Mouse (Mus musculus): ENCODE measurements around the gene Myo1d.

Gene Myo1d

DNA sequence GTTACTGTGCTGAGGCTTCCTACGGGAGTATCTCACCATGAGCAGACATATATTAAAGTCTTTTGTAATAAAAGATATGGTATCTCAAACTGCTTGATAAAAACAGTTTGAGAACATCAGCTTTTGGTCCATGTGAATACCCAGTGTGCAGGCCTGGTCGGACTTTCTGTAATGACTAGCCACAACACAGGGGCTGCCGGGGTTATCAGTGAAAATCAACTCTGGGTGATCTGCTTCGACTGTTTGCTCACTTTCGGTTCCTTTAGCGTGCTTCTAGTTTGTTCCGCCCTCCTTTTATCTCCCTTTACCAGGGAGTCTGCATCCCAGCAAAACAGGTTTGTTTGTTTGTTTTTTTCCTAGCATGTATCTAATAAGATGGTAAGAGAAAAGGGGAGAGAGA is 3.6 kb upstream of the Myo1d start:
- DNase-seq (ENCODE audit: extremely low spot score, low read depth, low spot score), result no peak

DNA sequence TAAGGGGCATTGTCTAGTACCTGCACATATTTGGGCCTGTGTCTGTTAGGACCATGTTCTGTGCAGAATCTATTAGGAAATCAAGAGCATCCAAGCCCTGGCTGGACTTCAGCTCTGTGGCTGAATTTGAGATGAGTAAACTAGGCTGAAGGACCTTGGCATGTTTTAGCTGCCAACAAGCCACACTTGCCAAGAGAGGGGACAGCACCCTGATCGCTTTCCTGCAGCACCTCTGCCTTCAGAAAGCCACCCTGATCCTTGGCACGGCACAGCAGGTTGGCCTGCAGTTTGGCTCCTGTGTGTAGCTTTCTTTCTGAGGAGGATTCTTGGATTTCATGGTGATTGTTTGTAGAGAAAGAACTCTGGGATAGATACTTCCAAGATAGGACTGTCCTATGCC is 1.7 kb upstream of the Myo1d start:
- no peak for DNase-seq (ENCODE audit: extremely low spot score, low read depth, low spot score)

DNA sequence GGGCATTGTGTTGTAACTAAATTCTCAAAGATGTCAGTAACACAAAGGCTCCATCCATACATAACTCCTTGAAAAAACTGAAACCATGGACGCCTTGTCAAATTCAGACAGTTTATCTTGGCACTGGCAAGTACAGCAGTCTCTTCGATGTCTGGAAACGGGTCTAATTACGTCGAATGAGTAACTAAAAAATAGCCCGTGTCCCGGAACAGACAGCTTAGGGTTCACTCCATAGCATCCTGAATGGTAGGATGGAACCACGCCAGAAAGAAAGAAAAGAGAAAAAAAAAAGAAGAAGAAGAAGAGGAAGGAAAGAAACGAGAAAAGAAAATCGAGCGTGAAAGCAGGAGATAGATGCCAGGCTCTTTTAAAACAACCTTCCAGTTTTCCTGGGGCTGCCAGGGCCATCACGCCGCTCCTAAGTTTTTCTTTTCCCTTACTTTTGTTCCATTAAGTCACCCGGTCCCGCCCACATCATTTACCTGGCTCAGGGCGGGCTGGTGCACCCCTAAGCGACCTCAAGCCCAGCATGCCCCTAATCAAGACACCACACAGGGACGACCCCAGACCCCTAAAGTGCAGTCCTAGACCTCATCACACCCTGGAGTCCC is 804 bp downstream of the Myo1d start:
- no peak for DNase-seq (ENCODE audit: extremely low spot score, low read depth, low spot score)

DNA sequence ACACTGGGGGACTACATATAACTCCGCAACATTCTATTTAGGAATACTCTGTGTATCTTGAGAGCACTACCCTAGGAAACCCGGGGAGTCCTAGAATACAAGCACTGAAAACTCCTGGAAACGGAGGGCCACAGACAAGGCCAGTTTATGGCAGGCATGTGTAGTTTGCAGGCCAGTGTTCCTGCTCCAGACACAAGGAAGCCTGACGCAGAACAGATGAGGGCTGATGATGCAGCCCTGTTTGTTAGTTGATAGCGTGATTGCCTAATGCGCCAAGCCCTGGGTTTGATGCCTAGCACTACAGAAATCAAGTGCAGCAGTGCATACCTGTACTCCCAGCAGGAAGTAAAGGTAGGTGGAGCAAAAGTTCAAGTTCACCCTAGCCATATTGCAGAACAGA is 1.7 kb downstream of the Myo1d start:
- DNase-seq (ENCODE audit: extremely low spot score, low read depth, low spot score), result no peak

DNA sequence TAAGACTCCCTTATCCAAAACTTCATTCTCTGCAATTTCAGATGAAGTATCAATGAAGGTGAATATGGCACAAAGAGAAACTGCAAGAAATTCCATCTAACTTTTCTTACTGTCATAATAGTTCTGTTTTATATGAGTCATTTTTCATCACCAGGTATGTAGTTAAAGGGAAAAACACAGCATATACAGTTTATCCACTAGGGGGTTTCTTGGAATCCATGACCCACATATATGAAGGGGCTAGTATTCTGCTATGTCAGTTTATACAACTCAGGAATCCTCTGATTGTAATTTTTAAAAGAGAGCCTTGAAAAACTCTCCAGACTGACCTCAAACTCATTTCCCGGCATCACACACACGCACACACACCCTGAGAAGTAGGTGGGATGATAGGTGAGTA is 2.1 kb downstream of the Myo1d start:
- DNase-seq (ENCODE audit: extremely low spot score, low read depth, low spot score), result no peak

DNA sequence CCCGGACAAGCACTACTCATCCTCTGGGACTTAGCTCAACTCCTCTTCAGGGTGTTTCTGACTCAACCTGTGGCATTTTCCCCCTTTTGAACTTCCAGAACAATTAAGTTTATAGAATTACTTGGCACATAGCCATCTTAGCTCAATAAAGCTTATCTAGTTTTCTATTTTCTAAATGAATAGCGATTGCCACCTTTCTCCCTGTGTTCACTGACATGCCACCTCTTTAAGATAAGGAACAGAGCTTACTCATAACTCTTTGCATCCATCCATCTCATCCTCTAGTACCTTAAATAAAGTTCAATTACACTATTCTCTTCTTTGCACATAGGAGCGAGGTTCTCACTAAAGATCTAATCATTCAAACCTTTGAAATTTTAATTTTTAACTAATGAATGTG is 4.3 kb downstream of the Myo1d start:
- no peak for DNase-seq (ENCODE audit: extremely low spot score, low read depth, low spot score)

DNA sequence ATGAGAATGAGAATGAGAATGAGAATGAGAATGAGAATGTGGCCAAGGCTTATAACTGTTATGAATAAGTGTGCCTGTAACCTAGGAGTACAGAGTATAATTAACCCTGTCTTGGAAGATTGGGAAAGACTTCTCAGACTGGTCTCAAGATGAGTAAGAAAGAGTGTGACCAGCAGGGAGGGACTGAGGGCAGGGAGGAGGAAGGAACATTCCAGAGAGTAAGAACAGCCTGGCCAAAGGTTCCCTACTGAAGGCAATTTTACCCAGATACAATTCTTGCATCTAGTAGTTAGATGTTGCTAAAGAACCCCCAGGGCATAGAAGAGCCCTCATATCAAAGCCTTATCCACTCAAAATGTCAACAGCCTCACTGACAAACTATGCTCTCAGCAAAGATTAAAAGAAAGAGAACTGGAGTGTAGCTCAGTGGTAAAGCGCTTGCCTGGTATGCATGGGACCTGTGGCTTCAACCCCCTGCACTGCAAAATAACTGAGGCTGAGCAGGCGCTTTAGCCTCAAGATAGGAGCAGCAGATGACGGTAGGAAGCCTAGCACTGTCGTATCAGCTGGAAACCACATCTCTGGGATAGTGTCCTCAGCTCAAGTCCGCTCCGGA is 7.1 kb downstream of the Myo1d start:
- no peak for DNase-seq (ENCODE audit: extremely low spot score, low read depth, low spot score)

DNA sequence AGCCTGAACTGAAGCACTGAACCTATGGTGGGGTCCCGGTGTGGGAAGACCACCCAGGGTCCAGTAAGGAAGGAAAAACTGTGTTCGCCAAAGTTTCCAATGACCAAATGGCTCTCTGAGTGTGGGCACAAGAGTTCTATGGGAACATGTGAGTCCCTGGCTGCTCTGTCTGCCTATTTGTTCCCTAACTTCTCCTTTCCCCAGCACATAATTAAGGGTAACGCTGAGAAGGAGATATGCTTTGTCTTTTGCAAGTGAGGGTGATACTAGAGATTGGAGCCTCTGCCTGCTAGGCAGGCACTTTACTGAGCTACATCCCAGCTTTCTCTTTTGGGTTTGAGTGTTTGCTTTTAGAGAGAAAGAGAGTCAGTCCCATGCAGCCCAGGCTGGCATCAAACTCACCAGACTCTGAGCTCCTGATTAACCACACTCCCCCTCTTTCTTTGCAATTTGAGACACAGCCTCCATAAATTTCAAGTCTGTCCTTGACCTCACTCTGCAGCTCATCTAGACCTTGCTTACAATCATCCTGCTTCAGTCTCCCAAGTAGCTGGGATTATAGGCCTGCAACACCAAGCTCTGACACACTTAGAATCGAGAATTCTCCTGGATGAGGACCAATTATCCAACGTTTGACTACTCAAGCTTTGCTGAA is 8.1 kb downstream of the Myo1d start:
- DNase-seq (ENCODE audit: extremely low spot score, low read depth, low spot score), result no peak

DNA sequence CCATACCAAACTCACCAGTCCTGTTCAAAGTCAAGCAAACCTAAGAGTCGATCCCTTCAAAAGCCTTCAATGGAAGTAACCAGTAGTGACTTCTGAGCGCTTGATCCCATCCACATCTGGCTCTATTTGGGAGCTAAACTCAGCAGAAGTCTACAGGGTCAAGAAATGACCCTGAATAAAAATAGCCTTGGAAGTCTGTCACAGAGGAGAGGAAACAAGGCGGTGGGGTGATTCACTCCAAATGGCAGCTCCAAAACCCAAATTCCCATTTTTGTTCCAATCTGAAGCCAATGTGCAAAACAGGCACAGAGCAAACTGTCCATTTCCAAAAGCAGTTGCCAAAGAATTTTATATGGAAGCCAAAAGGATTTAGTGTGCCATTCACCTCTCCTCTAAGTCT is 8.6 kb downstream of the Myo1d start:
- no peak for DNase-seq (ENCODE audit: extremely low spot score, low read depth, low spot score)

DNA sequence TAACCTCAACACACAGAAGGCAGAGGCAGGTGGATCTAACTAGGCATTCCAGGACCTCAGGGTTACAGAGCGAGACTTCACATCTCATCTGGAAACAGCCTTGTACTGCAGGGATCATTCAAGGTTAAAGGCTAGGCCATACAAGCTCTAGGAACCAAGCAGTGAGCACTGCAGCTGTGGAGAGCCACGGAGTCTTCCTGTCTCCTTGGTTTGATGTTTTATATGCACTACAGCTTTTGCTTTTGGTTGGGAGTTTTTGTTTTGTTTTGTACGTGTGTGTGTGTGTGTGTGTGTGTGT is 12.6 kb downstream of the Myo1d start:
- DNase-seq (ENCODE audit: extremely low spot score, low read depth, low spot score), result no peak

DNA sequence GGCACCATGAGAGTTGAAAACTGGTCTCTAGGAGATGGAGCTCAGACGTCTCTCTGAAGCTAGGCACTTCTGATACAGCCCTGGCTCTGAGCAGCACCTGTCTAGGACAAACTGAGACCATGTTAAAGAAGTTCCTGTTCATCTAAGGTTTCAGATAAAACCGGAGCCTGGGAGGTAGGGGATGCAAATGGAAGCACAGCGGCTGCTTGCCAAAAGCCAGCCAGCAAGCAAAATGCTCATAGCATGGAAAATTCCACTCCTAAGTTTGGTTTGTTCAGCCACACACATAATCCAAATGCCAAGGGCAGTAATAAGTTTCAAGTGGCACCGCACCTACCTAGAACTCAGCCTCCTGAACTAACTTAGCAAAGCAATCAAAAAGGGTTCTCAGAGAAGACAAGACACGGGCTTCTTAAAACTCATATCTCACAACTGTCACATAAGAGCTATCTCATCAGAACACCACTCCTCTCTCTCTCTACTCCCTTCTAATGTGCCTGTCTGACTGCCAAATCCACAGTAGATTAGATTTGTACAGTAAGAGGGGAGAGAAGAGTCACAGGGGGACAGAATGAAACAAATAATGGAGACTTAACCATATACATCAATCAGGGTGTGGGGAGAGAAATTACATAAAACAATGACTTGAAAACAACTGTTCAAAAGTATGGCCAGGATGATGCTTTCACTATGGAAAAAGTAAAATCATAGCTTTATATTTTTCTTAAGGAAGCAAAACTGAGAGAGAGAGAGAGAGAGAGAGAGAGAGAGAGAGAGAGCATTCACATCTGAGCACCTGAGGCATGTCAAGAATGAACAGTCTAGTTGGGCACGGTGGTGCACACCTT is 13.1 kb downstream of the Myo1d start:
- no peak for DNase-seq (ENCODE audit: extremely low spot score, low read depth, low spot score)

DNA sequence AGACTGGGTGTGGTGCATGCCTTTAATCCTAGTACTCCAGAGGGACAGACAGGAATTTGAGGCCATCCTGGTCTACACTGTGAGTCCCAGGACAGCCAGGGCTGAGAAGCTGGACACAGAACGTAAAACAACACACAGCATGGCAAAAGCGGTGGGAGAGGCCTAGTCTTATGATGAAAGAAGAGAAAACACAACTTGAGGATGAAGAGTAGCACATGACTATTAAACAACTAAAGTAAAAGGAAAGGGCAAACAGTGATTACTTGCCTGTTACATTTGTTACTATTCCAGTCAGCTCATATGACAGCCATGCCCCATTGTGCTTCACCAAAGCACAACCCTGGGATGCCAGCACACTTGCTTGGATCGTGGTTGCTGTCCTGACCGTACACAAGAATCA is 13.8 kb downstream of the Myo1d start:
- DNase-seq (ENCODE audit: extremely low spot score, low read depth, low spot score), result no peak

DNA sequence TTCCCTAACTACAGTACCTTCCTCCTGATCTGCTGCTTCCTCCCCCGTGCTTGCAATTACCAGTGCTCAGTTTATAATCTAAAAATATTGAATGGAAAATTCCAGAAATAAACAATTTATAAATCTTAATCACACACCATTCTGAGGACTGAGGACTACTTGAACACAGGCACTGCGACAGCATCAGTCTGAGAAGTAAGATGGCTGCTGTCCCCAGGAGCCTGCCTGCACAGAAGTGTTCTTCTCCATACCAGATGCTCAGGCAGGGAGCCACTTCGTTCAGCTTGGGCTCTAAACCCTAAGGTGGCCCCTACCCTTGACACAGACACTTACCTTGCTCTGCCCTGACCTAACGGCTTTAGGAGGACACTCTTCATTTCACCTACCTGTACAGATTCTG is 17.8 kb downstream of the Myo1d start:
- no peak for DNase-seq (ENCODE audit: extremely low spot score, low read depth, low spot score)

DNA sequence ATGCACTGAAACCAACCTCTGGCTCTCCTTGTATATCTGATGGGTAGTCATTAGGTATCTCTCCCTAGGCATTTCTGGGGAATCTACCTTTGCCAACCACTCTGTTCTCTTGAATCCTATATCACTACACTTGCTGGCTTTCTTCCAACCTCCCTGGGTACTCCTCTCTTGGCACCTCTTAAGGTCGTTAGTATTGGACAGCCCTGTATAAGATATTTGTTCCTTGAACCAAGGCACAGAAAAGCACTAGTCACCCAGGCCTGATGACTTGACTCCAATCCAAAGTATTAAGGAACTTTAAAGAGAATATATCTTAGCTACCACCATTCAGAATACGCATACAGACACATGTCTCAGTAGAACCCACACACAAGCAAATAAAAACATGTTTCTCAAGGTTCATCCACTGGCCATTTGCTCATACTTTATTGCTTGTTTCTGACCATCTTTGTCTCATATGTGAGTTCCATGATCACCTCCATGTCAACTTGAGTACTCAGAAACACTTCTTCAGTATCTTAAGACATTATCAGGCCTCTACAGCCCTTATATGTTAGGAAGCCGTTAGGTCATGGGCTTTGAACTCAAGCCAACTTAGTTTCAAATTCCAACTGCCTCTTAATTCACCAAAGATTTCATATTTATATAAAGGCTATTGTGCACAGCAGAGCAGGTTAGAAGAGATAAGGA is 18.4 kb downstream of the Myo1d start:
- no peak for DNase-seq (ENCODE audit: extremely low spot score, low read depth, low spot score)

DNA sequence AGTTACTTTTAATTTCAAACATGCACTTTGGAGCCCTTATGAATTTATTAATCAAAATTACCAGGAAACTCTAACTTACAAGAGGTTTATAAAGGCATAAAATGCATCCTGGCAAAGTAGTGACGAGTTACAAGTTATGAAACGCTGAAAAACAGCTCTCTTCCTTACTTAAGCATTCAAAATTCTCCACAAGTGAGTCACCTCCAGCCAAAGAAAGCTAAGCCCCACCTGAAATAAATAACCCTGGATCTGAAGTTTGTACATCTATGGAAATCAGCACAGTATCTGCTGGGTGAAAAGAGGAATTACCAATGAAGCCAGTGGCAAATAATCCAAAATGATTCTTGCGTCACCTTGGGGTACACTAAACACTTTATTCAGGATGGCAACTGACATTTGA is 20.8 kb downstream of the Myo1d start:
- no peak for DNase-seq (ENCODE audit: extremely low spot score, low read depth, low spot score)

DNA sequence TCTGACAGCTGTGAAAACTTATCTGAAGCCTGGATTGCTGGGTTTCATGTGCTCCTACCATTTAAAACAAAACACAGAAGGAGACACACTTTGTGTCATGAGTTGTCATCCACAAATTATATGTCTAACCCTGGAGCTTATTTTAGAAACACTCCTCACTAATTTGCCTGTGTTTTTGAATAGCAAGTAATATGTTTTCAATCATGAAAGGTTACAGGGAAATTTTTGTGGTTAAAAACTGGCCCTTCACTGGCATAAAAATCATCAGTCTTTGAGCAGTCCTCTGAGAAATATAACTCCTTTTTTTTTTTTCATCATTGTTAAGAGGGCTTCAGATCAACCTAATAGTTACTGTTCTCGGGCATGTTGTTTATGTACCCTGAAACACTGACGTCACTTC is 25.6 kb downstream of the Myo1d start:
- no peak for DNase-seq (ENCODE audit: extremely low spot score, low read depth, low spot score)

DNA sequence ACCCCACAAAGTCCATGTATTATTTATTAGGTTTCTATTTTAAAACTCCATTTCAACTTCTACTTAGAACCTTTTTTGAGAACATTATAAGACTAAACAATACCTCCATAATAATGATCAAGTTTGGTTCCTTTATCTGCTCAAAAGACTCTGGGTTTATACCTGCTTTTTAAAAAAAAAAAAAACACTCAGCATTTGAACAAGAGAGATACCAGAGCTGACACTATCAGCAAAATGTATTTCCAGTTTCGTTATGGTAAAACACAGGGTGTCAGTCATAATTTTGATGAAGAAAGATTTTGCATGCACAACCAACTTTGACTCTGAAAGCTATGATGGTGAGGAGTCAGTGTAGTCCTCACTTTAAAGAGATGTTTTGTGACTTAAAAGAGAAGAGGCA is 28.7 kb downstream of the Myo1d start:
- DNase-seq (ENCODE audit: extremely low spot score, low read depth, low spot score), result no peak

DNA sequence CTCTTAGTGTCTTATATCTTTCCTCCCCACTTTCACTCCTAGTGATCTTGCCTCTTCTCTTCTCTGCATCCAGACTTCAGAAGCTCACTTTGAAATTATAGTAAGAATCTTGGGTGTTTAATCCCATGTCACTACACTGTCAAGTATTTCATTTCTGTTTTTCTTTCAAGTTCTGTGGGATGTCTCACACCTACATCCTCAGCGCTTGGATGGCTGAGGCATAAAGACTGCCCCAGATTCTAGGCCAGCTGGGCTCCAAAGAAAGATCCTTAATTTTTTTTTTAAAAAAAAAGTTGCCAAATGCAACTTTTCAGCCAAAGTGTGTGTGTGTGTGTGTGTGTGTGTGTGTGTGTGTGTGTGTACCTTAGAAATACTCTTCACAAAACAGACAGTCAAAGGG is 30.6 kb downstream of the Myo1d start:
- DNase-seq (ENCODE audit: extremely low spot score, low read depth, low spot score), result no peak

DNA sequence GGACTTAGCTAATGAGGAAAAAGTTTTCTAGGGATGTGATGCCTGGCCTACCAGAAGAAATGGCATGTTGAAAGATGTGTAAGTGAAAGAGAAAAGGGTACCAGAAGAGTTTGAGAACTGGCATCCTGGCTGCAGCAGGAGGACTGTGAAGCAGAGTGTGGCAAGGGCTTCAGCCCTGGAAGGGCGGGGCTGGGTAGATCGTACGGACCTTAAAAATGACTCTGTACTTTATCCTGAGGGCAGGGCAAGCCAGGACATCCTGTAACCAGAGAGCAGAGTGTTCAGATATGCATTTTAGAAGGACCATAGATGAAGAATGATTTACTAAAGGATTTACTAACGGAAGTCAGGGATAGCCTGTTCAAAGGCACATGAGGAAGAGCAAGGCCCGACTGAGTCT is 34.4 kb downstream of the Myo1d start:
- no peak for DNase-seq (ENCODE audit: extremely low spot score, low read depth, low spot score)

DNA sequence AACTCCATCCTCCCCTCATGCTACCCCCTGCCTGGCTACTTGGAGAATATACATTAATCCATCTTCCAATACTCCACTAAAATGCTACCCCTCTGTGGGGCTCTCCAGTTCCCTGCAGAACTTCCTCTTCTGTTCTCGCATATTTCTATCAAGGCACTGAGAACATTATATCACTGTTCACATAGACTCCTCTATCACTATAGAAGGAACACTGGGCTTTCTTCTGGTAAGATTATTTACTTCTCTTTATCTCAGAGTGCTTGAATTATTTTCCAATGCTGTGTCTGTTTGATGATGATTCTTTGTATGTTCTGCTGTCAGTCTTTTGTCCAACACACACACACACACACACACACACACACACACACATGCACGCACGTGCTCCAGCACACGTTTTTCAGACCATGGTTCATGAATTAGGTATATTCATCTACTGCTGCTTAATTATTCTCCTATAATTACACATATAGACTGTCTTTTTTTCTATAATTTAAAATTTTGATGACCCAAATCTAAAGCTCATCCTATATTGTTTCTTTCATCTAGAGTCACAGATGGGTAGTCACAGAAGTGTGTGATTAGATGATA is 35.9 kb downstream of the Myo1d start:
- no peak for DNase-seq (ENCODE audit: extremely low spot score, low read depth, low spot score)

DNA sequence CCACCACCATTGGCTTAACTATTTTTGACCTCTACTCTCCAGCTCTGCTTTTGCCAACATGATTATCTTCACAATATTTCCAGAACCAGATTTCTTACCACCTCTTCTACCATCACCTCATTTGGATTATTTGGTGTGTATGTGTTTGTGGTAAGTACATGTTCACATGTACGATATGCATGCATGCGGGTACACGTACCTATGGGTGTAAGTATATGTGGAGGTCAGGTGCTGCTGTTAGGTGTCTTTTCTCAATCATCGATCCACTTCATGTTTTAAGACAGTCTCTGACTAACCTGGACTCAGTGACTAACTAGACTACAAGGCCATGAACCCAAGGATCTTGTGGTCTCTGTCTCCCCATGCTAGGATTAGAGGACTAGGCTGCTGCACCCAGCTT is 37.4 kb downstream of the Myo1d start:
- no peak for DNase-seq (ENCODE audit: extremely low spot score, low read depth, low spot score)
